Mouse (Mus musculus): ENCODE measurements around the gene Foxf1. TPM values are rescaled to one million over a fixed set of nuclear protein-coding genes. Genes with fewer than 3 reads are reported as not detected.

Foxf1 gene
- polyA plus RNA-seq, 1 experiment from 2014 or later = 101 TPM

DNA sequence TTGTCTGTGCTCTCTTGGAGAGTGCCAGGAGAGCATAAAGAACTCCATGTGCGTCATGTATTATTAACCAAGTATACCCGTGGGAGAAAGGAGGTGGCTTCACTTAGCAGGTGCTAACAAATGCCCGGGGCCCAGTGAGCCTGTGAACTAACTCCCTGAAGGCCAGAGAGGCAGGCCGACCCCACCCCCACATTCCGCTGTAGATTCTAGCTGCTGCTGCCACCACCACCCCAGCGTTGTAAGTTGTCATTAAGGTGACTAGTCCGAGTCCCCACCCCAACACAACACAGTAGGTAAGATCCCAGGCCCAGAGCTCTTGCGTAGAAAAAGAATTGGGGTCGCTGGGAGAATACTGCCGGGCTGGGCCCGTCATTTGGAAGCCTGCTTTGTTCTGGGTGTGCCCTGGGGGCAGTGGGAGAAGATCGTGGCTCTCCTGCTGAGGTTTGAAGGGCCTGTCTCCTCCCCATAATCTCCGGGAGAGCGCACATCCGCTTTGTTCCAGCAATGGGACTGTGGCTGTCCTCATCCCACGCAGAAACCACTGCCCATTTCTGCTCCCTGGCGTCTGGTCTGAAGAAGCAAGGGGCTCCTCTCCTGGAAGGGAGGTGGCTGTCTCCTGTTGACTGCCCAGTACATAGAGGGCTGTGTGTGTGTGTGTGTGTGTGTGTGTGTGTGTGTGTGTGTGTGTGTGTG, 40.5 kb downstream of the Foxf1 start:
- peaks cover 86% of the 10 kb centered on the region for H3K27me3 ChIP-seq (ENCODE audit: control insufficient read depth, insufficient read depth, low read length)
- H3K9me3 ChIP-seq (replicated peaks; ENCODE audit: control insufficient read depth, low read length) = no peaks in the 10 kb centered on the region
- no peaks in the 10 kb centered on the region for H3K36me3 ChIP-seq (ENCODE audit: control insufficient read depth, insufficient read depth, low read length)
- H3K4me3 ChIP-seq (replicated peaks; ENCODE audit: low read length) = no peak overlapping the region
- peak overlapping the region; percentile 67 for H3K4me2 ChIP-seq (ENCODE audit: low read depth, low read length)
- 14% methylated on average over 17 of the region's 17 CpGs for WGBS
- peaks cover 19% of the 10 kb centered on the region for H3K4me1 ChIP-seq (ENCODE audit: control insufficient read depth, insufficient read depth, low read length)
- no peak overlapping the region for H3K27ac ChIP-seq (ENCODE audit: low read length)
- peak overlapping the region; percentile 55; the same call in 1 of the 2 replicates for H3K9ac ChIP-seq (ENCODE audit: low read length)
- ATAC-seq (ENCODE audit: insufficient read depth, low FRiP score) = no peak

DNA sequence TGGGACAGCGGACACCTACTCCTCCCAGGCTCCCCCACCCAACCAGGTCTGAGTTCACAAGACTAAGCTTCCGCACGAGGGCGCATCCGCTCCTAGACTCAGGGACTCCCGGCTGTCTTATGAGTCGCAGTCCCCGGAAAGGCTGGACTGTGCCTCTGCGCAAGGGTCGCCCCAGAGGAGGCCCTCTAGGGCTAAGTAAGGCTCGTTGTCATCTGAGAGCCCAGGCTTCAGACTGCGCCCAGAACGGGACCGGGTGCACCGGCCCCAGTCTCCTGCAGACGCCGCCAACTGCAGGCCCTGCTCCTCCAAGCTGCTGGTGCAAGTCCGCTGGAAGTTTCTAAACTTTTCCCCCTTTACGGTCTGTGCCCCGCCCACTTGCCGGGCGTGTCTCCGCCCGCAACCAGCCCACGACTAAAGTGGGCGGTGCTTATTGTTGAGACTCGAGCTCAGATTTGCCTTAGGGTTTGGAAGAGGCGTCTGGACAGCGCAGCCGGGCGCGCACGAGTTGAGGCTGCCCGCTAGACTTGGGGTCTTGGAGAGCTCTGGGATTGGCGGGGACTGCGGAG, 41.2 kb downstream of the Foxf1 start:
- peak; percentile 77 for ATAC-seq (ENCODE audit: insufficient read depth, low FRiP score)
- Histone ChIP-seq H3K9ac (ENCODE audit: low read length) (peak overlapping the region; percentile 55), H3K4me2 (ENCODE audit: low read depth, low read length) (peak overlapping the region; percentile 67), H3K27me3 (ENCODE audit: control insufficient read depth, insufficient read depth, low read length) (peaks cover 79% of the 10 kb centered on the region), H3K27ac (ENCODE audit: low read length) (peak overlapping the region; percentile 66), H3K9me3 (replicated peaks; ENCODE audit: control insufficient read depth, low read length) (no peaks in the 10 kb centered on the region), H3K36me3 (ENCODE audit: control insufficient read depth, insufficient read depth, low read length) (no peaks in the 10 kb centered on the region), H3K4me1 (ENCODE audit: control insufficient read depth, insufficient read depth, low read length) (peaks cover 19% of the 10 kb centered on the region), H3K4me3 (replicated peaks; ENCODE audit: low read length) (peak overlapping the region; percentile 44)
- under 1% methylated on average over 36 of the region's 36 CpGs for WGBS

DNA sequence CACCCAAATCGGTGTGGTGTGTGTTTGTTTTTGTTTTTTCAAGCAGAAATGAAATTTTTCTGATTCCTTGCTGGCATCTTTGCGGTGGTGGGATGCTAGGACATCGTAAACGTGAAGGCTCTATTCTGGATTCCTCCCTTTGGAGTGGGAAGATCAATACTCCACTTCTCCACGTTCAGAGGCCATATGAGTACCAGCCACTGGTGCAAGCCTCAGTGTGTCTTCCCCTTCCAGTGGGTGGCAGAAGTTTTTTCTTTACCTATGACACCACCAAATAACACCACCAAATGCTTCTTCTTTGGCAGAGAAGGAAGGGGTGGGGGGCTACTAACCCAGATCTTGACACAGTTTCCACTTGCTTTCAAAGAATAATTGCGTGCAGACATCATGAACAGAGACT, 42.0 kb downstream of the Foxf1 start:
- no peak overlapping the region for H3K9ac ChIP-seq (ENCODE audit: low read length)
- peak overlapping the region; percentile 67 for H3K4me2 ChIP-seq (ENCODE audit: low read depth, low read length)
- no peaks in the 10 kb centered on the region for H3K36me3 ChIP-seq (ENCODE audit: control insufficient read depth, insufficient read depth, low read length)
- no peaks in the 10 kb centered on the region for H3K9me3 ChIP-seq (replicated peaks; ENCODE audit: control insufficient read depth, low read length)
- ATAC-seq (ENCODE audit: insufficient read depth, low FRiP score) = no peak
- peaks cover 19% of the 10 kb centered on the region for H3K4me1 ChIP-seq (ENCODE audit: control insufficient read depth, insufficient read depth, low read length)
- H3K27ac ChIP-seq (ENCODE audit: low read length) = peak overlapping the region; percentile 53
- 11% methylated on average over 6 of the region's 6 CpGs for WGBS
- H3K4me3 ChIP-seq (replicated peaks; ENCODE audit: low read length) = peak overlapping the region; percentile 44
- peaks cover 76% of the 10 kb centered on the region for H3K27me3 ChIP-seq (ENCODE audit: control insufficient read depth, insufficient read depth, low read length)

DNA sequence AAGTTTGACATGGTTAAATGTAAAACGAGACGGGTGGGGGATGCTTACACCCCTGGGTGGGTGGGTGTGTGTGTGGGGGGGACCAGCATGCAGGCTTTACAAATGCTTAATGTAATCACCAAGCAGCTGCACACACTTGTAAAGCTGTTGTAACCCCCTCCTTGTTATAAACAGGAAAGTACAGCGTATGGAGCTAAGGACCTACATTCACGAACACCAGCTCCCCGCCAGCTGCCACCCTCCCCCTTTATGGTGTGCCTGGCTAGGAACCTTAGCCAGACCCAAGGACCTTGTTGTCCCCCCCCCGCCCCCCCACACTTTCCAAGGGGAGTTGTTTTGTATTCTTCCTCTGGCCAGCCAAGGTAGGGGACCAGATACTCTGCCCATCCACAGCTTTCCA, 42.5 kb downstream of the Foxf1 start:
- Histone ChIP-seq H3K4me3 (replicated peaks; ENCODE audit: low read length) (peak overlapping the region; percentile 44; the same call in 1 of the 2 replicates), H3K4me2 (ENCODE audit: low read depth, low read length) (0 out of 2 replicates have a peak overlapping the region, but pooled peaks have one; percentile 67), H3K9me3 (replicated peaks; ENCODE audit: control insufficient read depth, low read length) (no peaks in the 10 kb centered on the region), H3K27ac (ENCODE audit: low read length) (peak overlapping the region; percentile 53), H3K27me3 (ENCODE audit: control insufficient read depth, insufficient read depth, low read length) (peaks cover 71% of the 10 kb centered on the region), H3K4me1 (ENCODE audit: control insufficient read depth, insufficient read depth, low read length) (peaks cover 19% of the 10 kb centered on the region), H3K9ac (ENCODE audit: low read length) (no peak overlapping the region), H3K36me3 (ENCODE audit: control insufficient read depth, insufficient read depth, low read length) (no peaks in the 10 kb centered on the region)
- no peak for ATAC-seq (ENCODE audit: insufficient read depth, low FRiP score)
- 7% methylated on average over 6 of the region's 6 CpGs for WGBS

DNA sequence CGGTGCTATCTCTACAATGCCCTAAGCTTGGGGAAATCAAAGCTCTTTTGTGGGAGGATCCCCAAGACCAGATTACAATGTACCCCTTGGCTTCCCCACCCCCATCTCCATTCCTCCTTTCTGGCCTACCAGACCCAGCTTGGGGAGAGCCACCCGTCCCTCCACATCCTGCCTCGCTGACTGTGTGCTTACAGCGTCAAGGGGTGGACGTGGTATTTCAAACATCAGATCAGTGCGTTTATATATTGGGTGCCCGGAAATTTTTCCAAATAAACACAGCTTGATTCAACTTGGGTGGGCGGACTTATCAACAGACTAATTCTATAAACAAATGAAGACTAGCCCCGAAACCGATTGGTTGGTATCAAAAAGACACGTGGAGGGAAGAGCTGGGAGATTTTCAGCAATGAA, 43.1 kb downstream of the Foxf1 start:
- peak; percentile 39; the same call in 1 of the 2 replicates for ATAC-seq (ENCODE audit: insufficient read depth, low FRiP score)
- Histone ChIP-seq H3K4me3 (replicated peaks; ENCODE audit: low read length) (peak overlapping the region; percentile 48; the same call in 1 of the 2 replicates), H3K4me2 (ENCODE audit: low read depth, low read length) (0 out of 2 replicates have a peak overlapping the region, but pooled peaks have one; percentile 1), H3K36me3 (ENCODE audit: control insufficient read depth, insufficient read depth, low read length) (no peaks in the 10 kb centered on the region), H3K27ac (ENCODE audit: low read length) (peak overlapping the region; percentile 46; the same call in 1 of the 2 replicates), H3K9me3 (replicated peaks; ENCODE audit: control insufficient read depth, low read length) (no peaks in the 10 kb centered on the region), H3K9ac (ENCODE audit: low read length) (no peak overlapping the region), H3K27me3 (ENCODE audit: control insufficient read depth, insufficient read depth, low read length) (peaks cover 72% of the 10 kb centered on the region), H3K4me1 (ENCODE audit: control insufficient read depth, insufficient read depth, low read length) (peaks cover 19% of the 10 kb centered on the region)
- 5% methylated on average over 11 of the region's 11 CpGs for WGBS

DNA sequence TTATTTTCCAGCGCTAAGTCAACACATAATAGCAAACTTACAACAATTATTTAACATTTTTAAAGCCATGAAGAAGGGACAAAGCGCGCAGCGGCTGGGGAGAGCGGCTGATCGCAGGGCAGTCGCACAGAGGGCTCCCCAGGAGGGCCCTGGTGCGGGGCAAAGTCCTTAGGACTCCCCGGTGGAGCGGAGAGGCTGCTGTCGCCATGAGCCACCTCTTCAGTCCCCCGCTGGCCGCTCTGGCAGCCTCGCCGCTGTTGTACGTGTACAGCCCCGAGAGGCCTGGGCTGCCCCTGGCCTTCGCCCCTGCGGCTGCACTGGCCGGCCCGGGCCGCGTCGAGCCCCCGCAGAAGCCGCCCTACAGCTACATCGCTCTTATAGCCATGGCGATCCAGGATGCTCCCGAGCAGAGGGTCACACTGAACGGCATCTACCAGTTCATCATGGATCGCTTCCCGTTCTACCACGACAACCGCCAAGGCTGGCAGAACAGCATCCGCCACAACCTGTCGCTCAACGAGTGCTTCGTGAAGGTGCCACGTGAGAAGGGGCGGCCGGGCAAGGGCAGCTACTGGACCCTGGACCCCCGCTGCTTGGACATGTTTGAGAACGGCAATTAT, 43.7 kb downstream of the Foxf1 start, which contains the start of gene Foxl1:
TSS of gene Foxl1 (plus strand) at position 185 of the 620 bp plus-strand sequence.
- H3K9ac ChIP-seq (ENCODE audit: low read length) = peak within 1 kb of the TSS; percentile 68
- H3K9me3 ChIP-seq (replicated peaks; ENCODE audit: control insufficient read depth, low read length) = no peaks in the 10 kb centered on the region
- H3K4me3 ChIP-seq (replicated peaks; ENCODE audit: low read length) = peak within 1 kb of the TSS; percentile 48
- H3K4me2 ChIP-seq (ENCODE audit: low read depth, low read length) = peak within 1 kb of the TSS; percentile 53
- H3K27me3 ChIP-seq (ENCODE audit: control insufficient read depth, insufficient read depth, low read length) = peaks cover 68% of the 10 kb centered on the region
- peak within 1 kb of the TSS; percentile 81 for H3K27ac ChIP-seq (ENCODE audit: low read length)
- H3K4me1 ChIP-seq (ENCODE audit: control insufficient read depth, insufficient read depth, low read length) = peaks cover 19% of the 10 kb centered on the region
- no peaks in the 10 kb centered on the region for H3K36me3 ChIP-seq (ENCODE audit: control insufficient read depth, insufficient read depth, low read length)
- 6% methylated on average over 43 of the region's 43 CpGs for WGBS
- ATAC-seq (ENCODE audit: insufficient read depth, low FRiP score) = no peak

DNA sequence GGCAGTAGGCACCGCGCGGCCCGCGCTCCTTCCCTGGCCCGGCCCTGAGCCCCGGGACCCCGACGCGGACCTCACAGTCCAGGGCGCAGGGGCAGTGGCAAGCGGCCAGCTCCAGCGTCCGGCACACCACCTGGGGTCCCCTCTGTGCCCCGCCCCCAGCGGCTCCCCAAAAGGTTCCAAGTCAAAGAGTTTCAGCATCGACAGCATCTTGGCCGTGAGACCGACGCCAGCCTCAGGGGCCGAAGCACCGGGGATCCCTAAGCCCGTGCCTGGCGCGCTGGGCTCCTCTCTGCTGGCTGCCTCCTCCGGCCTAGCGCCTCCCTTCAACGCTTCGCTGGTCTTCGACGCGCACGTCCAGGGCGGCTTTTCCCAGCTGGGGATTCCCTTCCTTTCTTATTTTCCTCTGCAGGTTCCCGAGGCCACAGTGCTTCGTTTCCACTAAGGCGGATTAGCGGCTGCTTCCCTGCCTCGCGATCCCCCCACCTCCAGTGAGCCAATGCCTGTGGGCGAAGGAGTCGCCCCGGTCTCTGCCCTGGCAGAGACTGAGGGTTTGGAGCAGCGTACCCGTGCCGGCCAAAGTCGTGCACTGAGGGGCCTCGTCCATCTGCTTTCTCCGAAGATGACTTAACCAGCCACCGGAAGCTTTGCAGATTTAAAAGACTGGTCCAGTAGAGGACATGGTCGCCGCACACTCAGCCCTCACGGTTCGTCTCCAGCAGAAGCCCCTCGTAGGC, 44.5 kb downstream of the Foxf1 start:
- H3K4me3 ChIP-seq (replicated peaks; ENCODE audit: low read length) = peak overlapping the region; percentile 48
- H3K4me1 ChIP-seq (ENCODE audit: control insufficient read depth, insufficient read depth, low read length) = peaks cover 19% of the 10 kb centered on the region
- H3K27me3 ChIP-seq (ENCODE audit: control insufficient read depth, insufficient read depth, low read length) = peaks cover 60% of the 10 kb centered on the region
- H3K36me3 ChIP-seq (ENCODE audit: control insufficient read depth, insufficient read depth, low read length) = no peaks in the 10 kb centered on the region
- H3K4me2 ChIP-seq (ENCODE audit: low read depth, low read length) = peak overlapping the region; percentile 53
- H3K27ac ChIP-seq (ENCODE audit: low read length) = peak overlapping the region; percentile 81
- peak overlapping the region; percentile 68 for H3K9ac ChIP-seq (ENCODE audit: low read length)
- no peak for ATAC-seq (ENCODE audit: insufficient read depth, low FRiP score)
- H3K9me3 ChIP-seq (replicated peaks; ENCODE audit: control insufficient read depth, low read length) = no peaks in the 10 kb centered on the region
- 4% methylated on average over 55 of the region's 55 CpGs for WGBS

DNA sequence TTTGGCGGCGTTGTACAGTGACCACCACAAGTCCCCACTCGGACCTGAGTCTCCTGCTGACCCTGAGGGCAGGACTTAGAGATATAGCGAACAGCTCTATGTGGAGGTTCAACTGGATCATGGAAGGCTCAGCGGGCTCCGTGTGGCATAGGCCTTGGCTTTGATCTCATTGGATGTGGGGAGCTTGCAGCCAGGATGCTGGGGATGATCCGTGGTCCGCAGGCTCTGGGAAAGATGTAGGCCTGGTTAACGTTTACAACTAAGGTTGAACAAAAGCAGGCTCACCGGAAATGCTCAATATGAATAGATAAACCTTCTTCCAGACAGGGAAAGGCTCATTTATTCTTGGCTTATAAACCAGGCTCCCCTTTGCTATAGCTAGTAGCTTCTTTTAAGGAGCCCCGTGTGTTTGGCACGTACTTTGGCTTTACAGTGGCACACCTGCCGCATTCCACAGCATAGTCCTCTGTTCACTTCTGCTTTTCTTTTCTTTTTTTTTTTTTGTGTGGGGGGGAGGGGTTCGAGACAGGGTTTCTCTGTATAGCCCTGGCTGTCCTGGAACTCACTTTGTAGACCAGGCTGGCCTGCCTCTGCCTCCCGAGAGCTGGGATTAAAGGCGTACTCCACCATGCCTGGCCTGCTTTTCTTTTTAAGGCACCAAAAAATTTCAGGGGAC, 45.2 kb downstream of the Foxf1 start:
- Histone ChIP-seq H3K4me2 (ENCODE audit: low read depth, low read length) (peak overlapping the region; percentile 53), H3K27ac (ENCODE audit: low read length) (0 out of 2 replicates have a peak overlapping the region, but pooled peaks have one; percentile 81), H3K4me1 (ENCODE audit: control insufficient read depth, insufficient read depth, low read length) (peaks cover 19% of the 10 kb centered on the region), H3K4me3 (replicated peaks; ENCODE audit: low read length) (peak overlapping the region; percentile 48), H3K36me3 (ENCODE audit: control insufficient read depth, insufficient read depth, low read length) (no peaks in the 10 kb centered on the region), H3K9ac (ENCODE audit: low read length) (peak overlapping the region; percentile 68; the same call in 1 of the 2 replicates), H3K27me3 (ENCODE audit: control insufficient read depth, insufficient read depth, low read length) (peaks cover 55% of the 10 kb centered on the region), H3K9me3 (replicated peaks; ENCODE audit: control insufficient read depth, low read length) (no peaks in the 10 kb centered on the region)
- 26% methylated on average over 16 of the region's 16 CpGs for WGBS
- no peak for ATAC-seq (ENCODE audit: insufficient read depth, low FRiP score)
